ENCODE assay signal across 18 mouse cellular contexts in the genomic region with DNA sequence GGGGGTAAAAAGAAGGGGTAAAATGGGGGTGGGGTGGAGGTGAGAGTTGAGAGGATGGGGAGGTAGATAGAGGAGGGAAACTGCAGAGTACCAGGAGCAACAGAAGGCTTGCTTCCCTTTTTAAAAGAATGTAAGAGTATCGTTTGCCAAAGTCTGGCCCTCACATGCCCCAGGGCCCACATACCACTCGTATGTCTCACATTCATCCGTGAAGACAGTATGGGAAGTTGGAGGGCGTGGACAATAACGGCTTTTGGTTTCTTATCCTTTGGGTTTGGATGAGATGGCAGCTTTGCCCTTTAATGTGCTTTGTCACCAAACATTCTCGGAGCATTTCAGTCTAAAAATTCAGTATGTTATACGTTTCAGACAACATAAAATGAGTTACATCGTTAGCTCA.
"Had no signal": no experiment of that assay in that cellular context is flagged by ENCODE, and none has a peak within 500 bp of the region (broad histone marks: within the 10 kb centered on the region; RNA-seq: fewer than 3 reads in every experiment).

No protein-coding gene starts in this region.

- H3K9ac ChIP-seq: limb, embryonic 12.5 days; limb, embryonic 15.5 days; liver, embryonic 14.5 days; liver, postnatal 0 days; lung, embryonic 14.5 days; midbrain, embryonic 13.5 days; stomach, embryonic 15.5 days had no signal

- ATAC-seq: liver, postnatal 0 days; lung, postnatal 0 days; midbrain, embryonic 16.5 days had no signal

- H3K36me3 ChIP-seq: limb, embryonic 12.5 days; limb, embryonic 15.5 days; midbrain, embryonic 10.5 days; midbrain, embryonic 13.5 days; stomach, embryonic 15.5 days had no signal

- H3K27ac ChIP-seq: limb, embryonic 12.5 days; limb, embryonic 15.5 days; liver, embryonic 14.5 days; macrophage; midbrain, embryonic 10.5 days; midbrain, embryonic 13.5 days; stomach, embryonic 15.5 days had no signal

- H3K4me1 ChIP-seq: megakaryocyte, embryonic 14.5 days; midbrain, embryonic 13.5 days had no signal

- H3K4me2 ChIP-seq: limb, embryonic 12.5 days; limb, embryonic 15.5 days; liver, embryonic 11.5 days; lung, embryonic 14.5 days; midbrain, embryonic 13.5 days; stomach, embryonic 15.5 days had no signal

- H3K9me3 ChIP-seq: limb, embryonic 12.5 days; limb, embryonic 15.5 days; megakaryocyte, embryonic 14.5 days; midbrain, embryonic 10.5 days; midbrain, embryonic 13.5 days; stomach, embryonic 15.5 days had no signal

- H3K4me3 ChIP-seq: limb, embryonic 12.5 days; limb, embryonic 15.5 days; megakaryocyte, embryonic 14.5 days; midbrain, embryonic 10.5 days; midbrain, embryonic 13.5 days; stomach, embryonic 15.5 days had no signal

- DNase-seq: kidney, adult 9 months; left cerebral cortex, postnatal 4 days; liver, postnatal 0 days; lung, embryonic 14.5 days; right cerebral cortex, postnatal 14 days; spleen, adult 18-20 months; thymus, postnatal 25 days had no signal

- H3K27me3 ChIP-seq: limb, embryonic 12.5 days; limb, embryonic 15.5 days; megakaryocyte, embryonic 14.5 days; midbrain, embryonic 13.5 days; stomach, embryonic 15.5 days had no signal
